Mouse (Mus musculus) WW6 (cell line): Measurements from ENCODE around the gene Nolc1.

Source experiments
- DNase-seq: peaks from one replicate; pipeline ENCODE4 v3.0.0-alpha.2; 2013; ENCODE audit warnings: low read depth, low spot score

Gene Nolc1

GRCm38 (mm10) chr19:46075616-46076607, at the start of gene Nolc1:
Nolc1 (plus strand) TSS chr19:46075863.
- DNase-seq: peak; percentile 99

GRCm38 (mm10) chr19:46026567-46026966, 49.1 kb upstream of the Nolc1 start:
- no peak for DNase-seq

- no peak for DNase-seq
Measured at GRCm38 (mm10) chr19:46028747-46029320, 46.8 kb upstream of the Nolc1 start.

GRCm38 (mm10) chr19:46029652-46030051, 46.0 kb upstream of the Nolc1 start:
- DNase-seq: no peak

DNA sequence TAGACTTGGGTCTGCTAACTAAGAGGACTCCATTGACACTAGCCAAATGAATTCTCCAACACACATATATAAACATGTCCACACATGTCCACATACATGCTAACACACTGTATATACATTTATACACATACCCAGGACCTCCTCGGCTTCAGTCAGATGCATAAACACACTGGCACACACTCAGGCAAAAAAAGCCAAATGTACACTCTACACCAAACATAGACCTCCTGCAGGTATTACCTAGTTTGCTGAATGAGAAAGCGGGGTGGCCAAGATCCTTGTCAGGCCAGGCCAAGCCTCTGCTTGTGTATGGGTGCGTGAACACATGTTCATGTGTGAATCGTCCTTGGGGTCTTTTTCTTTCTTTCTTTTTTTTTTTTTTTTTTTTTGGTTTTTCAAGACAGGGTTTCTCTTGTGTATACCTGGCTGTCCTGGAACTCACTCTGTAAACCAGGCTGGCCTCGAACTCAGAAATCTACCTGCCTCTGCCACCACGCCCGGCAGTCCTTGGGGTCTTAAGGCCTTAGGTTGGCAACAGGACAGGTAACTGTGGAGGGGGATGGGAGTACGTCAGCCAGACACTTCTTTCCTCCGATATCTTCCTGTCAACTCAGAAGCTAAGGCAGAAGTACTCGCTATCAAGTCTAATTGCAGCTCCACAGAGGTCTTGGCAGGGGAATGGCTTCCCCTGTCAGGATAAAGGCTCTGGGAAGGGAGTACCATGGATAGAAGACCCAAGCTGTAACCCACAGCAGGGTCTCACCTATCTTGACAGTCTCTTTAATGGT, 45.3 kb upstream of the Nolc1 start:
- DNase-seq: no peak

DNA sequence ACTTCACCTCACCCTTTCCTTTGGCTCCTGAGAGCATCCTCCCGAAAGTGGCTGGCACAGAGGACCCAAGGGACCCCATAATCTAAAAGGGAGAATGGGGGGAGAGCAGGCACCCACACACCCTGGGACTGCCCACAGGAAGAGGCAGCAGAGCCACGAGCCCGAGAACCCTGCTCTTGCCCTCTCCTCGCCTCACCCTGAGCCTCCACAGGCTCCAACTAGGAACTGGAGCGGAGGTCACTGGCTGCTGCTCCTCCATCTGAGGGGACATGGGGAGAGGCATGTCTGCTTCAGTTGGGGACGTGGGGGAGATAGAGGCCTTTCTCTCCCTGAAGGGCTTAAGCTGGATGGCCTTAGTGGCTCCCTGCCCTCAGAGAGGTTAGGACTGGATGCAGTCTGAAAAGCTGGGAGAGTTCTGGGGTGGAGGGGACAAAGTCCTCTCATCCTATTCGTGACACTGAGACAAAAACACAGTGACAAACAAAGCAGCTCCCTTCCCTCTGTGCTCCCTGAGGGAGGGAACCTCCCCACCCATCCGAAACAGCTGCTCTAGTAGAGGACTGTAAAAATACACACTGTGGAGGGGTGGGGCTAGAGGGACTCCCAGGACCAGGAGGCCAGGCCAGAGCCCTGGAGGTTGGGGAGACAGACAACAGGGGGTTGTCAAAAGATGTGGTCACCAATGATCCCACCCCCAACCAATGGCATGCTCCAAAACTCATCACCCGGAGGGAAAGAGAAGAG, 43.8 kb upstream of the Nolc1 start:
- DNase-seq: no peak

DNA sequence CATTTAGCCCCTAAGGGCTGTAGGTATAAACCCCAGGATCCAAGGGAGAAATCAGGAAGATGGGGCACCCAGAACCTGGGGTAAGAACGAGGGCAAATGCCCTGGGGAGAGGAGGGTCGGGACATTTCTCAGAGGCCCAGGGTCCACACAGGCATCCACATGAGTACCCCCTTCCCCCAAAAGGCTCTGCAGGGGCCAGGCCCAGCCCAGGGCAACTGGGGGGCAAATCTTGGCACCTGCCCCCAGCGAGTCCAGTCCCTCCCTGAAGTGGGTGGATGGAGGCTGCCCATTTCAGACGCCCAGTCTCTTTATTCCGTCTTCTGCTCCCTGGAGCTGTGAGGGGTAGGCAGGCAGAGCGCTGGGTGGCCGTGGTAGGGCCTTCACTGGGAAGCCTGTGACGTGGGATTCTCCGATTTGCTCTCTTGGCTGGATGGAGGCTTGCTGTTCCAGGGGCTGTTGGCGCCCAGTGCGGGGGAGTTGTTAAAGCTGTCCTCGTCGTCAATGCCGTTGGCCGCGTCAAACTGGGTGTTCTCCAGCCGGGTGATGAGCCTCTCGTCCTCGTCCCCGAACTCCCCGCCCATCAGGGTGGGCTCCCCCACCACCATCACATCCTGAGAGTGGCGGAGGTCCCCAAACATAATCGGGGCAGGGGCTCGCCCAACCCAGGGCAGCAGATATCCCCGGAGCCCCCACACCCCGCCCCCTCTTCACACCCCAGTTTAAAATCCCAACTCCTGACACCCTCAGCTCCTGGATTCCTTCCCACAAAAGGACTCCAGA, 42.7 kb upstream of the Nolc1 start:
- DNase-seq: no peak

GRCm38 (mm10) chr19:46033911-46034310, 41.8 kb upstream of the Nolc1 start:
- no peak for DNase-seq

GRCm38 (mm10) chr19:46035971-46036370, 39.7 kb upstream of the Nolc1 start:
- DNase-seq: no peak

DNA sequence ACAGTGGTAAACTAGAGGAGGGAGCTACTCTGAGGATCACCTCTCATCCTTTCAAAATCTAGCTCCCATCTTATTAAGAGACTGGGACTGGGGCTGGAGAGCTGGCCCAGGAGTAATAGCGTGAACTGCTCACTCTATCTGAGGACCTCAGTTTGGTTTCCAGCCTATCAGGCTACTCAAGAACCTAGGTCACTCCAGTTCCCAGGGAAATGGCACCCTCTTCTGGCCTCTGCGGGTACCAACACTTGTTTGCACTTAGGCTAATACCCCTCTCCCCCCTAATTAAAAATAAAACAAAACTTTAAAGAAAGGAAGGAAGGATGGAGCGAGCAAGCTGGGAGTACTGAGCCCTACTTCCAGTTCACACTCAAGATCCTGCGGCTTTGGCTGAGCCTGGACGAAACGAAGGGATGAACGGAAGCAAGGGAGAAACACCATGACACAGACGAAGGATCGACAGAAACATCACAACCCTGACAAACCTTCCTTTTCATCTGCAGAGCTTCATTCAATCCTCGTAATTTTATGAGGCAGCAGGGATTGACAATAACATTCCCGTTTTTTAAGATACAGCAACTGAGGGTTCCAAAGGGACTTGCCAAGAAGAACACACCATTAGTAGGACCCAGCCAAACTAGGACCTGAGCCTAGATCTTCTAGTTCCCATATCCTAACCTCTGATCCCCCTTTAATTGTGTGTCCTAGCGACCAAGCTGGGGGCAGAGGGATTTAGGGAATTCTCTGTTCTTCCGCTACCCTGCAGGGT, 39.0 kb upstream of the Nolc1 start:
- DNase-seq: no peak

- no peak for DNase-seq
Measured at GRCm38 (mm10) chr19:46037243-46037924, 38.3 kb upstream of the Nolc1 start.

DNA sequence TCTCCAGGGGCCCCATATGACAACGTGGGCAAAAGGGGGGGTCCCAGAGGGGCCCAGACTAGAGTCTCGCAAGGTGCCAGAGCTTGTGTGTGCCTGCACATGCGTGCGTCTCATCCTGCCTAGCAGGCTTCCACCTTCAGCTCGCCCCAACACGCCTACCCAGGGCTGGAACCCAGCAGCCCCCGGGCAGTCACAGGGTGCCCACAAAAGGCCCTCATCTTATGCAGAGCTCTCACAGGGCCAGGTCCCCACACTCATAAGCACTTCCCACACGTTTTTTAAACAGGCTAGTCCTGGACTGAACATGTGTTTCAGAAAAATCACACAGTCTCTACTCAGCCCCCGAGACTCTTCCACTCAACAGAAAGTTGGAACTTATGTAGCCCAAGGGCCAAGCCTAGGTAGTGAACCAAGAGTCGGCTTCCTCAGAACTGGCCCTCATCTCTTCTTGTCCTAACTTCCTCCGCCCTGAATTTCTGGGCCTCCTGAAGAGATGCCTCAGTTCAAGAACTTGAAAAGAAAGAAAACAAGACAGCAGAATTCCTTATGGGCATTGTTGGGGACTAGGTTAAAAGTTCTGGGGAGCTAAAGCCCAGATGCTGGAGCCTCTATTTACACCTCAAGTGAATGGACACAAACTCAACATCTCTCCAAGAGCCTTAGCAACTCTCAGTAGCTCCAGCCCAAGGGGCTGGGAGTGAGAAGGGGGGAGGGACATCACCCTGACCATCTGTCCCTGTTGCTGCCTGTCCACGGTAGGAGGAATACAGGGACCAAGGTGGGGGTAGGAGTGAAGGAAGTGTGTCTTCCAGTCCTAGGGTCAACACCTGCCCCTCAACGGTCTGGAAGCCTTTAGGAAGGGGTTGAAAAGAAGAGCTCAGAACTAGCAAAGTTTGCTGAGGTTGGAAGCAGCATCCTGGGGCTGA, 37.5 kb upstream of the Nolc1 start:
- DNase-seq: no peak

- no peak for DNase-seq
Measured at GRCm38 (mm10) chr19:46038851-46039260, 36.8 kb upstream of the Nolc1 start.

GRCm38 (mm10) chr19:46039478-46039877, 36.2 kb upstream of the Nolc1 start:
- peak; percentile 68 for DNase-seq

DNA sequence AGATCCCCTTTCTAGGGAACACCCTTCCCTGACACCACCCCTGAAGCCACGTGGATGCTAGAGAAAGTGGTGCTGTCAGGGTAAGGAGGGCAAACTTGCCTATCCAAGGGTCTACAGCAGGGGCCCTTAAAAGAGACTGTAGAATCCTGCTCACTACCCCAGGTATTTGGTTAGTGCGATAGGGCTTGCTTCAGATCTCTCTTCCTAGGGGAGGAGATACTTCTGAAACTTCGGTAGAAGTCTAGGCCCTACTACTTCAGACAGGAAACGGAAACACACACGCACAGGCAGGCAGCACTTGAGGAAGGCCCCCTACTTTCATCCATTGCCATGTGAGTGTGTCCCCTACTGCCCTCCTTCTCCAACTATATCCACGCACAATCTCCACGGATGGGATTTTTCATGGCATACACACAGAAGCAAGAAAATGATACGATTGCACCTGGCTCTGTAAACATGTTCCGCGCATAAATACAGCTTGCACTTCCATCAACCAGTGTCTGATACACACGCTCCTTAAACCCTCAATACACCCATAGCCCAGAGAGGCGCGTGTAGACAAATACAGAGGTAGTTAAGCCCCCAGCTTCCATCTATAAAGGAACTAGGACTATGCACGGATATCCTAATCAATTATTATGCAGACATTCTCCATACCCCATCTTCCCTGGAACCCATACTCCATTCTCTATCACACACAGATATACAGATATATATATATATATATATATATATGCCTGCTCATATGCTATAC, 35.3 kb upstream of the Nolc1 start:
- DNase-seq: no peak

DNA sequence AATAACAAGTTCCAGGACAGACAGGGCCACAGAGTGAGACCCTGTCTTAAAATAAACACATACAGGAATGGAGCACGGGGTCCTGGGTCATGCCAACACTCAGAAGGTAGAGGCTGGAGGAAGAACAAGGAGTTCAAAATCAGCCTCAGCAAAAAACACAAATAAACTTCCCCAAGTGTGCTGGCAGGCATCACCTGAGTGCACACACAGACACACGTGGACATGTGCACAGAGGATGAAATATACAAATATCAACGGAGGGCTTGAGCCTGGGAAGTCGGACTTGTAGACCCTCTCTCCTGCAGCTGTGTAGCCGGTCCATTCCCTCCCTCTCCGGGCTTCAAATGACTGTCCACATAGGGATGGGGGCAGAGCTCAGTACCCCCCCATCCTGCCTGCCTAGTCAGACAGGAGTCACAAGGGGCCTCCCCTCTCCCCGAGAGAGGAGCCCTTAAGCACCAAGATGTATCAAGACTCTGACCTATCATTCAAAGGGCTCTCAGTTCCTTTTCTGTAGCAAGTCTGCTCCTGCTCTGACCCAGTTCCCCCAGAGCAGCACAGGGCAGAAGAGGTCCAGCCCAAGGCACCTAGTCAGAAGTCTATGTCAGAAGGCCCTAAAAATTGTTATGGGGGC, 34.2 kb upstream of the Nolc1 start:
- no peak for DNase-seq

GRCm38 (mm10) chr19:46041933-46042475, 33.7 kb upstream of the Nolc1 start:
- DNase-seq: no peak
